Mouse (Mus musculus) C2C12 (cell line): Measurements from ENCODE around the gene Mief1.

Experiments
- CTCF ChIP-seq: IDR thresholded peaks from one replicate; pipeline ENCODE4 v1.5.1; 2011; ENCODE audit not compliant: control insufficient read depth, insufficient read depth, insufficient read length
- FOSL1 ChIP-seq: IDR thresholded peaks from one replicate; pipeline ENCODE4 v1.8.0; 2011; ENCODE audit warnings: mild to moderate bottlenecking, low read length; ENCODE audit not compliant: poor library complexity, insufficient read depth, severe bottlenecking
- MAX ChIP-seq: IDR thresholded peaks from one replicate; pipeline ENCODE4 v1.6.1; 2011; ENCODE audit warnings: mild to moderate bottlenecking, control low read depth
- MYOD1 ChIP-seq: IDR thresholded peaks from one replicate; pipeline ENCODE4 v1.6.1; 2011; ENCODE audit warnings: low read depth; ENCODE audit not compliant: control insufficient read depth, insufficient read length
- USF1 ChIP-seq: IDR thresholded peaks from one replicate; pipeline ENCODE4 v1.6.1; 2011; ENCODE audit warnings: low read depth, mild to moderate bottlenecking, control low read depth, moderate library complexity

DNA sequence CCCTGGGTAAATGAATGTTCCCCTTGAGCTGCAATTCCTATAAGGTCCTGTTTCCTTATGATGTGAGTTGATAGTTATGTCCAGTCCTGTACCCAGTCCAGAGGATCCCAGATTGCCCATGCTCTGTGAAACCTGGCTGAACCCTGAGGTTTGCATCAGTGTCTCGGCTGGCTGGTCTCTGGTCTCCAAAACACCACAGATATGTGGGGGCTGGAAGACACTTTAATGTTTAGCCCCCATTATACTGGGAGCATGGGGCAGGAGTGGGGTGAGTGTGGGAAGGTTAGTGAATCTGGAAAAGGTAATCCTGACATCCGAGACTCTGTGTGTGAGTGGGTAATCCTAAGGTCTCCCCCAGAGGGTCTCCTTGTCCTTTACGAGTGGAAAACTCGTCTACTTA, 765 bp upstream of the Mief1 start:
- no peak for TF ChIP-seq USF1
- TF ChIP-seq CTCF: no peak
- TF ChIP-seq MYOD1: no peak
- TF ChIP-seq MAX: no peak
- no peak for TF ChIP-seq FOSL1
